Mouse (Mus musculus) colon, adult 2 months (tissue): ENCODE measurements around the gene Ypel1. TPM values are rescaled to one million over a fixed set of nuclear protein-coding genes. Genes with fewer than 3 reads are reported as not detected.

Source experiments
- polyA plus RNA-seq: library from polyadenylated mRNA; depleted of rRNA; stranded (reverse); fragments of >200 nt; gene quantifications from 2 replicates; pipeline ENCODE4 v1.2.3, GENCODE M21; 2012; rRNA removed

Gene Ypel1
- polyA plus RNA-seq: 0.49 and 0.68 TPM in 2 replicates

DNA sequence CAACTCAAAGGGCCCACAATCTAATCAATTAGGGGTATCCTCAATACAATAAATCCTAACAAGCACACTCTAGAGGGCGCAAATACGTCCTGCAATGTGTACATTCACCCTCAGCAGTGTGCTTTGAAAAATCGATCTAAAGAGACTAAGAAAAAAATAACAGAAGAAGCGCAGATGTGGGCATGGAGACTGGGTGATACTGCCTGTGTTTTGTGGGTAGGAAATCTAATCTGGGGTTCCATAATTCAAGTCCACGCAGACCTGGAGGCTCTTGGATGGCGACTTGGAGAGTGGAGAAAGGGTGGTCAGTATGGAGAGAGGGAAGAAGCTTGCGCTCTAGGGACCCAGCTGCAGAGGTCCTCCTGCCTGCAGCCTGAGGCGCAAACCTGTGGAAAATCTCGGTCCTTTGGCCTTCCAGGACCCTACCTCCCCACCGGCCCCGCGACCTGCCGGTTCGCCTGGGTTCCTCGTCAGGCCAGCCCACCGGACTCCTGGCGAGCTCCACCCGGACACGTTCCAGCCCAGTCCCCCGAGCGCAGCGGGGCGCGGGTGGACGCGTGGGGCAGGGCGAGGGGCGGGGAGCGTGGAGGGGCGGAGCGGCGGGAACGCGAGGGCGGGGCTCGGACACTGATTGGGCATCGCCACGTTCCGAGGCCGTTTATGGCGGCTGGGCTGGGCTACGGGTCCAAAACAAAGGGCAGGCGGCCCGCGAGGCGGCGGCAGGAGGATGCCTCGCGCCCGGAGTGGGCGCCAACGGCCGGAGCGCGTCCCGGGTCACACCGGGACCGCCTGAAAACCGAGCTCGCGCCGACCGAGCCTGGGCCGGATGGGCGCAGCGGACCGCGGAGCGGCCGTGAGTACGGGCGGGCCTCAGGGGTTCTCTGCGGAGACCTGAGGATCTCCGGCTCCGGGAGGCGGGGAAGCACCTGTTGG is at the start of gene Ypel1:
TSS of gene Ypel1 (plus strand) at position 186 of the 933 bp plus-strand sequence.

GRCm38 (mm10) chr16:17110771-17111743 is 41.6 kb downstream of the Ypel1 start, which contains the start of gene Ppil2:
Gene Ppil2 (minus strand): TSS chr16:17111257.

GRCm38 (mm10) chr16:17124871-17125520 is 55.5 kb downstream of the Ypel1 start, which contains the start of gene 2610318N02Rik:
Gene 2610318N02Rik (minus strand): TSS chr16:17125167.

DNA sequence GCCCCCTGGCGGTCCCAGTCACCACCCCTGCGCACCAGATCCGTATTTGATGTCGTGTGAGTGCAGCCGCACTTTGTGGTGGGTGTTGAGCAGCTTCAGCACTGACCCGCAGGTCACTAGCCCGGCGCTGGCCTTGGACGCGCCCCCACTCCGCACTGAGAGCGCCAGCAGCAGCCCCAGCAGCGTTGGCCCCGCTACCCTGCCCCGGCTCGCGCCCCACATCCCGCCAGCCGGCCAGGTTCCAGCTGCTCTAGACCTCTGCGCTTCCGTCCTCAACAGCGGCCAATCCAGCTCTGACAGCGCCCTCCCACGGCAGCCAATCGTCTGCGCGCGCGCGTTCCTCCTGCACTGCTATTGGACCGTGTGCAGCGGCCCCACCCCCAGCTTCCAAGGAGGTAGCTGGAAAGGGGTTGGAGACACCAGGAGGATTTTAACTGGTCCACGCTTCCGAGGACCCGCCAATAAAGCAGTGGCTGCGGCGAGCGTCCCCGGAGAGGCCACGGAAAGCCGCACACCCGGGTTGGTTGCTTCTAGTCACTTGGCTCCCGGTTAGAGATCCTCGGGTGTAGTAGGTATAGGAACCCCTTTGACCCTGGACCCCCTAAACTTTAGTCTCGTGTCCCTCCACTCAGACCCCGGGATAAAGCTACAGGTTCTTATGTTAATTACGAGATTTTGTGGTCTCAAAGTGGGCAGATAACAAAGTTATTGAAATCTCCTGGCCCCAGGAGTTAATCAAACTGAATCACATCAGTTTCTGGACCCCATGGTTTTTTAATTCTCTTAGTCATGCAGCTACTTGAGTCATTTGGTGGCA is 62.8 kb downstream of the Ypel1 start, which contains the start of gene Sdf2l1:
TSS of gene Sdf2l1 (minus strand) at position 295 of the 817 bp plus-strand sequence.

Other genes starting within 250 kb of the Ypel1 start
- 0.44 and 0.49 TPM in 2 replicates for gene Spag6l, start 240.2 kb upstream of the Ypel1 start, polyA plus RNA-seq
- not detected in 2 replicates for gene Igll1, start 205.7 kb upstream of the Ypel1 start, polyA plus RNA-seq
- gene Top3b, start 199.0 kb upstream of the Ypel1 start, polyA plus RNA-seq: 55.2 and 60.0 TPM in 2 replicates
- gene Vpreb1, start 198.9 kb upstream of the Ypel1 start, polyA plus RNA-seq: 3.9 and 5.7 TPM in 2 replicates
- gene Ppm1f, start 173.2 kb upstream of the Ypel1 start, polyA plus RNA-seq: 5.5 and 5.9 TPM in 2 replicates
- 35.3 and 46.0 TPM in 2 replicates for gene Mapk1, start 86.3 kb upstream of the Ypel1 start, polyA plus RNA-seq
- 69.8 and 71.2 TPM in 2 replicates for gene Ppil2, start 41.6 kb downstream of the Ypel1 start, polyA plus RNA-seq
- gene 2610318N02Rik, start 55.5 kb downstream of the Ypel1 start, polyA plus RNA-seq: 6.8 and 8.1 TPM in 2 replicates
- 113 and 133 TPM in 2 replicates for gene Sdf2l1, start 62.7 kb downstream of the Ypel1 start, polyA plus RNA-seq
- gene Ydjc, start 74.9 kb downstream of the Ypel1 start, polyA plus RNA-seq: 67.1 and 81.4 TPM in 2 replicates
- 11.6 and 13.3 TPM in 2 replicates for gene Ccdc116, start 77.5 kb downstream of the Ypel1 start, polyA plus RNA-seq
- gene Ube2l3, start 133.0 kb downstream of the Ypel1 start, polyA plus RNA-seq: 53.5 and 63.4 TPM in 2 replicates
- 0.16 and 0.17 TPM in 2 replicates for gene Rimbp3, start 138.9 kb downstream of the Ypel1 start, polyA plus RNA-seq
- 4.2 and 4.3 TPM in 2 replicates for gene Hic2, start 163.9 kb downstream of the Ypel1 start, polyA plus RNA-seq
- 17.5 and 19.0 TPM in 2 replicates for gene Tmem191c, start 206.4 kb downstream of the Ypel1 start, polyA plus RNA-seq